Mouse (Mus musculus) limb, embryonic 14.5 days (tissue): Measurements from ENCODE around the gene Nanos2. TPM values are rescaled to one million over a fixed set of nuclear protein-coding genes. Genes with fewer than 3 reads are reported as not detected.
A peak's percentile ranks its signal among the peaks of the same experiment; 100 is the strongest.

Source experiments
- ATAC-seq: fragments of 200-750 bp; cut with Nextera tagmentation; 2 replicates; pipeline ENCODE4 v1.8.0; 2017; ENCODE audit warnings: low read depth, moderate number of reproducible peaks, moderate TSS enrichment; ENCODE audit not compliant: low FRiP score
- DNase-seq: peaks from one replicate; pipeline ENCODE4 v3.0.0-alpha.2; 2015; ENCODE audit warnings: low spot score
- H3K27ac ChIP-seq: fragments of 300-500 bp; sonication (generic); replicated peaks from 2 replicates; pipeline ENCODE4 v1.5.1; 2014; ENCODE audit warnings: low read depth, mild to moderate bottlenecking, low read length, moderate library complexity, mixed read lengths
- H3K27me3 ChIP-seq: fragments of 300-500 bp; sonication (generic); 2 replicates; pipeline ENCODE4 v1.6.1; 2014; ENCODE audit warnings: low read length, mixed read lengths; ENCODE audit not compliant: control insufficient read depth, insufficient read depth
- H3K36me3 ChIP-seq: fragments of 300-500 bp; sonication (generic); 2 replicates; pipeline ENCODE4 v1.6.1; 2014; ENCODE audit warnings: mild to moderate bottlenecking, low read length, moderate library complexity, mixed read lengths; ENCODE audit not compliant: control insufficient read depth, insufficient read depth
- H3K4me1 ChIP-seq: fragments of 300-500 bp; sonication (generic); 2 replicates; pipeline ENCODE4 v1.6.1; 2014; ENCODE audit warnings: antibody characterized with exemption, low read length, mixed read lengths; ENCODE audit not compliant: control insufficient read depth, insufficient read depth
- H3K4me2 ChIP-seq: fragments of 300-500 bp; sonication (generic); replicated peaks from 2 replicates; pipeline ENCODE4 v1.6.1; 2014; ENCODE audit warnings: low read depth, mild to moderate bottlenecking, low read length, moderate library complexity; ENCODE audit not compliant: severe bottlenecking
- H3K4me3 ChIP-seq: fragments of 300-500 bp; sonication (generic); replicated peaks from 2 replicates; pipeline ENCODE4 v1.5.1; 2014; ENCODE audit warnings: low read length
- H3K9ac ChIP-seq: fragments of 300-500 bp; sonication (generic); 2 replicates; pipeline ENCODE4 v1.6.1; 2014; ENCODE audit warnings: mild to moderate bottlenecking, low read depth, low read length, moderate library complexity; ENCODE audit not compliant: severe bottlenecking
- H3K9me3 ChIP-seq: fragments of 300-500 bp; sonication (generic); 2 replicates; pipeline ENCODE4 v1.6.1; 2016; ENCODE audit warnings: low read length; ENCODE audit not compliant: control insufficient read depth
- POLR2A ChIP-seq: fragments of 200-500 bp; IDR thresholded peaks from 2 replicates; pipeline ENCODE4 v1.8.0; 2012; ENCODE audit warnings: inconsistent platforms, mild to moderate bottlenecking, moderate library complexity, borderline replicate concordance; ENCODE audit not compliant: insufficient read depth, insufficient read length; ENCODE audit errors: extremely low read depth
- WGBS: fragments of 180-500 bp; shearing (Covaris S2); extraction: QIAGEN DNeasy Blood & Tissue Kit; methylation state at CpG from one replicate; pipeline ENCODE4 v1.1.7; 2014; 5-methylcytosine and 5-hydroxymethylcytosine counted together
- polyA plus RNA-seq, 2 experiments: library from polyadenylated mRNA; depleted of rRNA in 1 of 2; stranded (reverse) in 1 of 2; unstranded in 1 of 2; fragments of >200 nt; fragmentation: Nextera tagmentation in 1 of 2; extraction: Ambion mirVana in 1 of 2; gene quantifications; 2 replicates each; pipeline versions ENCODE4 v1.2.1 to v1.2.3; 2012 to 2014

Nanos2 gene
- polyA plus RNA-seq, 2 experiments: 0.06 TPM; not detected in 1

DNA sequence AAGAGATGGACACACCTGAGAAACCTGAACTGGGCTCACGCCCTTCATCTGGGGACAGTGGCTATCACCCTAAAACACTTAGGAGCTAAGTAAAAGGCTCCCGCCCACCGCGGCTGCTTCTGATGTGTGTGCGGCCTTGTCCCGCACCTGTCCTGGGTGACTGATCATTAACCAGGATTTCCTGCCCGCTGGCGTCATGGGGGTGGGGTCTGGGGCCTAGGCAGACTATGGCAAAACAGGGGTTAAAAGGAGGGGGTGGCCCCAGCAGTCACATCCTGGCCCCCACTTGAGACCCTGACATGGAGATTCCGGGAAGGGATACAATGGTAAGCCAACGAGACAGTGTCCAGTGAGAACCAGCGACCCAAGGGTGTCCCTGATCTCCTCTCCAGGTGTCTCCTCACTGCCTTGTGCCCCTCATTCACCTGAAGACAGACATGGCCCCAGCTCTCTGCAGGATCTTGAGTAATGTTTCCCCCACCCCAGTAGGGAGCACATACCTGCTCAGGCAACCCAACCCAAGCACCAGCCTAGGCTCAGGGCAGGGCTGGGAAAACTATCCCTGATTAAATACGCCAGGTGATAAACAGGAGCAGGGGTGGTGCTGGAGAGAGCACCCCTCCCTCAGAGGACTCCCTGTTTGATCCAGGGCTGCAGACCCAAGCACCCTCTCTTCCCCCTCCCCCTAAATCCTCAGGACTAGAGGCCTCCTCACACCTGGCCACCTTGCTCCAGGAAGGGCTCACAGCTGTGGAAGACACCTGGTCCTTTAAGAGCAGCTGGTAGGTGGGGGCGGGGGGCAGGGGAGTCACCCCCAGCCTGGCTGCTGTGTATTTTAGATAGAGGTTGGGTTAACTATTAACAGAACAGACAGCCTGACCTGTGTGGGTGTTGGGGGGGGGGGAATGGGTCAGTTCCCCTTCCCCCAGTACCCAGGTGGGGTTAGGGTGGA is 20.1 kb downstream of the Nanos2 start:
- DNase-seq (no peak), ATAC-seq (no peak)
- Histone ChIP-seq H3K27ac (no peak overlapping the region), H3K4me3 (0 out of 2 replicates have a peak overlapping the region, but pooled peaks have one; percentile 0), H3K27me3 (no peaks in the 10 kb centered on the region), H3K4me1 (peaks cover 39% of the 10 kb centered on the region), H3K36me3 (peaks cover 34% of the 10 kb centered on the region), H3K4me2 (no peak overlapping the region), H3K9me3 (no peaks in the 10 kb centered on the region), H3K9ac (no peak overlapping the region)
- no peak for TF ChIP-seq POLR2A
- 75% methylated on average over 13 of the region's 13 CpGs for WGBS

DNA sequence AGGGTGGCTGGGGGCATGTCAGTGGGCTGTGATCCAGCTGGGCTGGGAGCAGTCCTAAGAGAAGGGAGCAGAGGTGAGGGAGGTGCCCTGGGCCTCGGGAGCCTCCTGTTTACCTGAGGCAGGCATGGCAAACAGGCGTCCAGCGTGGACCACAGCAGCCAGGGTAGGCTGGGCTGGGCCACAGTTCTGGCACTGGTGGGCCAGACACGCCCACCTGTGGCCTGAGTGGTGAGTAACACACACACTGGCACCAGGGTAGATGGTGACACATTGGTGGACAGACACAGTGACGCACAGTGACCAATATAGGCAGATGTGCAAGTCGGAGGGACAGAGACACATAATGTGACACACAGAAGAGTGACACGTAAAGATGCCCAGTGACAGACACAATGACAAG is 23.4 kb downstream of the Nanos2 start:
- Histone ChIP-seq H3K9ac (no peak overlapping the region), H3K4me2 (no peak overlapping the region), H3K4me3 (no peak overlapping the region), H3K27me3 (no peaks in the 10 kb centered on the region), H3K36me3 (peaks cover 24% of the 10 kb centered on the region), H3K9me3 (no peaks in the 10 kb centered on the region), H3K4me1 (peaks cover 32% of the 10 kb centered on the region), H3K27ac (no peak overlapping the region)
- TF ChIP-seq POLR2A: no peak
- ATAC-seq (no peak), DNase-seq (no peak)
- WGBS: 76% methylated on average over 7 of the region's 7 CpGs

DNA sequence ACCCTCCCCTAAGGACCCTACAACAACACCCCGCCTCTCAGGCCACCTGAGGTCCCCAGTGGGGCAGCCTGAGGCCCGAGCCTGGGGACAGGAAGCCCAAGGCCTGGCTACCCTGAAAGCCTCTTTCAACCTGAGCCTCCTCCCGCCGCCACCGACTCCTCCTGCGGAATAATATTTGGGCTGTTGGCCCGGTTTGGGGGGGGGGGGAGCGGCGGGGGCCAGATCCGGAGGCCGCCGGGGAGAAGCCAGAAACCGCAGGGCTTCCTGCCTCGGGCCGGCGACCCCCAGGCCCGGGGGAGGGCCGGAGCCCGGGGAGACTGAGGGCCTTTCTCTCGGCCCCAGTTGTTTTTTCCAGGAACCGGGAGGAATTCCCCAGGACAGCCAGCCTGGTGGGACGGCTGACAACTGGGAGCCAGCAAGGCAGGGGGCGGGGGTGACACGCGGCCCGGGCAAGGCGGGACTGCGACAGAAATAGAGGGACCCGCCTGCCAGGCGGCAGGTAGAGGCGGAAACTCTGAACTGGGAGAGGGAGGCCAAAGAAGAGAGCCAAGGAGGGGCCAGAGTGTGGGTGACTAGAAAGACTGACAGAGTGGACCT is 24.9 kb downstream of the Nanos2 start:
- Histone ChIP-seq H3K4me2 (peak overlapping the region; percentile 47), H3K27ac (peak overlapping the region; percentile 68), H3K9me3 (no peaks in the 10 kb centered on the region), H3K27me3 (no peaks in the 10 kb centered on the region), H3K4me1 (peaks cover 18% of the 10 kb centered on the region), H3K36me3 (peaks cover 9% of the 10 kb centered on the region), H3K9ac (peak overlapping the region; percentile 60), H3K4me3 (peak overlapping the region; percentile 32)
- ATAC-seq (peak; percentile 48), DNase-seq (no peak)
- TF ChIP-seq POLR2A: no peak
- 4% methylated on average over 27 of the region's 31 CpGs for WGBS

DNA sequence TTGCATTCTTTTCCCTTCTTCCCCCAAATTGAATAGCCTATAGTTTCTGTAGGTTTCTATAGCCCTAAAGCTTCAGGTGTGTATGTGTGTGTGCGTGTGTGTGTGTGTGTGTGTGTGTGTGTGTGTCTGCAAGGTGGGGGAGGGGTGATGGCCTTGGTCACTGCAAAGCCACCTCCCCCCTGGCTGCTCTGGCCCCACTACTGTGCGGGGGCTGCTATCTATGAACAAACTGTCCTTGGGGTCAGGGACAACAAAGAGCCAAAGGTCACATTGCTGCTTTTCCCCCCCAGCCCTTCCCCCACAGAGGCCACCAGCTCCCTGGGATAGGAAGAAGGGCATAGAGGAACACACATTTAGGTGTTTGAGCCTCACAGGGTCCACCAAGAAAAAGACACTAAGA is 25.7 kb downstream of the Nanos2 start:
- Histone ChIP-seq H3K9me3 (no peaks in the 10 kb centered on the region), H3K4me3 (peak overlapping the region; percentile 32; the same call in 1 of the 2 replicates), H3K4me2 (peak overlapping the region; percentile 47; the same call in 1 of the 2 replicates), H3K27me3 (no peaks in the 10 kb centered on the region), H3K9ac (no peak overlapping the region), H3K27ac (peak overlapping the region; percentile 68; the same call in 1 of the 2 replicates), H3K36me3 (peaks cover 2% of the 10 kb centered on the region), H3K4me1 (peaks cover 13% of the 10 kb centered on the region)
- ATAC-seq (no peak), DNase-seq (no peak)
- TF ChIP-seq POLR2A: no peak
- WGBS: 36% methylated on average over 2 of the region's 2 CpGs

DNA sequence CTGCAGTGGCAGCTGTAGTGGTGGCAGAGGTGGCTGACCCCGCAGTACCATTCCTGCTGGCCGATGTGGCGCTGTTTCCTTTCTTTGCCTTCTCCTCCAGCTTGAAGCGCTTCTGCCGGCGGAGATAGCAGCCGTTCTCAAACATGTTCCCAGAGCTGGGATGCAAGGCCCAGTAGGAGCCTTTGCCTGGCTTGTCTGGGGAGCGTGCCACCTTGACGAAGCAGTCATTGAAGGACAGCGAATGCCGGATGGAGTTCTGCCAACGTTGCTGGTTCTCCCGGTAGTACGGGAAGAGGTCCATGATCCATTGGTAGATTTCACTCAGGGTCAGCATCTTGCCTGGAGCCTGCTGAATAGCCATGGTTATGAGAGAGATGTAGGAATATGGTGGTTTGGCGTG is 27.3 kb downstream of the Nanos2 start:
- H3K27ac ChIP-seq: no peak overlapping the region
- ATAC-seq (no peak), DNase-seq (no peak)
- H3K36me3 ChIP-seq: no peaks in the 10 kb centered on the region
- TF ChIP-seq POLR2A: no peak
- 62% methylated on average over 13 of the region's 15 CpGs for WGBS
- H3K4me3 ChIP-seq: no peak overlapping the region
- no peaks in the 10 kb centered on the region for H3K27me3 ChIP-seq
- peaks cover 13% of the 10 kb centered on the region for H3K4me1 ChIP-seq
- H3K9ac ChIP-seq: no peak overlapping the region
- H3K9me3 ChIP-seq: no peaks in the 10 kb centered on the region
- no peak overlapping the region for H3K4me2 ChIP-seq
